Mouse (Mus musculus): ENCODE measurements around the gene Vsig10l. TPM values are rescaled to one million over a fixed set of nuclear protein-coding genes. Genes with fewer than 3 reads are reported as not detected.

The Vsig10l gene
- total RNA-seq (2021): 1 to 10 TPM; 2.6 to 2.7 TPM
- long read RNA-seq, partial matches to known transcripts: 1 of 5 reads
- long read RNA-seq, other reads (novel, unspliced or antisense): 4 of 5 reads

DNA sequence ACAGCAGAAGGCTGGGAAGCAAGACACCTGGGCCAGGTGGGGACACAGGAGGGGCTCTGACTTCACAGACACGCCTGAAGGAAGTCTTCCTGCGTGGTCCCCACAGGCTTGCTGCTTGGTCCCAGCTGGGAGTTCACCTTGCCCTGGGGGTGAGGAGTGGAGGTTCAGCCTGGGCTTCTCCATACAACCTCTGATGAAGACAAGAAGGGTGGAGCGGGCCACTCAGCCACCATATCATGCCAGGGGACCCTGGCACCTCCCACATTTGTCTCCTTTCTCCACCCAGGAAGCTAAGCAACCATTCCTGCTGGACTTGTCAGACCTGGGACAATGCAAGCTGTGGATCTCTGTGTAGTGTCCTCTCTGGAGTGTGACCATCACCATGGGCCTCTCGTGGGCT, at the start of gene Vsig10l:
Gene Vsig10l, plus strand, starts transcription at position 301 of the 400 bp plus-strand sequence.
- no peak for DNase-seq (ENCODE audit: low spot score in 2 of 2)

DNA sequence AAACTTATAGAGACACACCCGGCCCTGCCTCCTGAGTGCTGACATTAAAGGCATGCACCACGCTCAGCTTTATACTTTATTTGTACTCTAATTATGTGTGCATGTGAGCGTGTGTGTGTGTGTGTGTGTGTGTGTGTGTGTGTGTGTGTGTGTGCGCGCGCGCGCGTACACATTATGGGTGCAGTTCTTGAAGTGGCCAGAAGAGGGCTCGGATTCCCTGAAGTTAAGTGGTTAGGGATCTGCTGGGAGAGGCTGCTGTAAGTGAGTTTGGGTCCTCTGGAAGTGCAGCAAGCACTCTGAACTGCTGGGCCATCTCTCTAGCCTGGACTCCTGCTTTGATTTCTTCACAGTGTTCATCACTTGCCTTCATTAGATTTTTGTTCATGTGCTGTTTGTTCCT, 45.7 kb upstream of the Vsig10l start:
- DNase-seq (ENCODE audit: low spot score in 2 of 2): no peak

DNA sequence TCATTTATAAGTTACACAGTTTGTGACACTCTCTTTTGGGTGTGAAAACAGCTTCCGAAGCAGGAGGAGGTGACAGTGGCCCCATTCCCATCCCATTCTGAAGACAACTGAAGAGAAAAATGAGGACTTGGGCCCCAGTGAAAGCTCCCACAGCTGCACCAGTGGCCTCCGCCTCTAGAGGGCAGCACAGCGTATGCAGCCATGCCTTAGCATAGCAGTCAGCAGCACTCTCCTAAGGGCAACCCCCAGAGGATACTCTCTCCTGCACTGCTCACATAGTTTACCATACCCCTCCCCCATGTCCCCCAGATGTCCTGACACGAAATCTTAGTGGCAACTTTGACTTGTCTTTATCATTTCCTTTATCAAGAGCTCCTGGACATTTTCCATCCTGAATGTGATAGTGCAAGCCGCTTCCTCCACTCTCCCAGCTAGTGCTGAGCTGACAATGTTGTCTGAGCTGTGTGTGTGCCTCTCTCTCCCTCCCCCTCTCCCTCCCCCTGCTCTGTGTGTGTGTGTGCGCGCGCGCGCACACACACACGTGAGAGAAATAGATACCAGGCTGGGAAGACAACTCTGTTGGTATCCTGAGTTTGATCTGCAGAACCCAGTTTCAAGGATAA, 39.8 kb upstream of the Vsig10l start:
- DNase-seq (ENCODE audit: low spot score in 2 of 2): peak; percentile 76 to 90

- DNase-seq (ENCODE audit: low spot score in 2 of 2): no peak
Measured at GRCm38 (mm10) chr7:43423991-43424625, 38.8 kb upstream of the Vsig10l start.

DNA sequence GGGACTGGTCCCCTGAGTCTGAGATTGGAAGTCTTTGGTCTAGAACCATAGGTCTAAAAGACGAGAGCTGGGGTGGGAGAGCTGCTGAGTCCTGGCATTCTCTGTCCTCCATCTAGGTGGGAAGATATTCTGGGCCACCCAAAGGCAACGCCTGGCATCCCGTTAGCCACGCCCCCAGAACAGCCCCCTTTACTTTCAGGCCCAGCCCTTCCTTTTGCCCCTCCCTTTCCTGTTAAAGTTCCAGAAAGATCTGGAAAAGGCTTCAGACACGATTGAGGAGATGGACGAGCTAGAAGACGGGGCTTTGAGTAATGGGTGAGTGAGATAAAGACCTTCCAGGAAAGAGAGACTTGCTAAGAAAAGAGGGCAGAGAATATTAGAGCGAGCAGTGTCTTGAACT, 35.5 kb upstream of the Vsig10l start, which contains the start of gene Lim2:
Gene Lim2, plus strand, starts transcription at position 265 of the 400 bp plus-strand sequence.
- no peak for DNase-seq (ENCODE audit: low spot score in 2 of 2)

GRCm38 (mm10) chr7:43429500-43429899, 33.5 kb upstream of the Vsig10l start:
- DNase-seq (ENCODE audit: low spot score in 2 of 2): no peak

- no peak for DNase-seq (ENCODE audit: low spot score in 2 of 2)
Measured at GRCm38 (mm10) chr7:43432891-43433290, 30.1 kb upstream of the Vsig10l start.

- DNase-seq (ENCODE audit: low spot score in 2 of 2): no peak
Measured at GRCm38 (mm10) chr7:43434676-43435075, 28.3 kb upstream of the Vsig10l start.

DNA sequence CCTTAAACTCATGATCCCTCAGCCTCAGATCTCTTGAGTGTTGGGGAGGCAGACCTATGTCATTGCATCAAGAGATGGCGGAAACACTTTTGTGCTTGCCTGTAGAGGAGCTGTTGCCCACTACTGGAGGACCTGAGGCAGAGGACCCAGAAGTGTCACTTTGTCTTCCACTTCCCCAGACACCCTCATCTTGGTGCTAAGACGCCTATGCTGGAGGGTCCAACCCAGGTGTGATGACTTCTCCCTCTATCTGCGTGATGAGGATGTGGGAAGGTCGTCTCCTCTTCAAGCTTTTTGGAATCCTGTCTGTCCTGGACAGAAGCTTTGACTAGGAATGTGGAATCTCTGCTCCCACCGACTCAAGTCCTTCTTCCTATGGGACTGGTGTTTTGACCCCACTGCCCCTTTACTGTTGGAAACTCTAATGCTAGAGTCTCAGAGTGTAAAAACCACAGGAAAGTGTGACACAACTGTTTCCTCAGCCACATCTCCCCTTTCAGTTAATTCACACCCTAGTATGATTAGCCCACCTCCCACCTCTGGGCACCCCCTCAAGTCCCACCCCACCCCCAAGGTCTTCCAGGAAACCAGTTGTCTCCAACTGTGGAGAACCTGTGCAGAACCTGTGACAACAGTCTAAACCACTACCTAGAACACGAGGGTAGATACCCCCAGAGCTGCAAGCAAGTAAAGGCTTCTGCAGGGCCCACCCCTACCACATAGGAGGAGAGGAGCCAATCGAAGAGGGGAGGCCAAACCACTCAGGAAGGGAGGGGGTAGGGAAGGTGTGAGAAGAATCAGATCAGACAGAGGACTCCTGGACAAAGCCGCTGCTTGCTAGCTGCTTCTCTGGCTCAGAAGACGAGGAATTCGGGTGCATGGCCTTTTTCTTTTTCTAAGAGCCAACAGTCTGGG, 26.4 kb upstream of the Vsig10l start, which contains the start of gene Nkg7:
Gene Nkg7, plus strand, starts transcription at position 733 of the 915 bp plus-strand sequence.
- DNase-seq (ENCODE audit: low spot score in 2 of 2): no peak

DNA sequence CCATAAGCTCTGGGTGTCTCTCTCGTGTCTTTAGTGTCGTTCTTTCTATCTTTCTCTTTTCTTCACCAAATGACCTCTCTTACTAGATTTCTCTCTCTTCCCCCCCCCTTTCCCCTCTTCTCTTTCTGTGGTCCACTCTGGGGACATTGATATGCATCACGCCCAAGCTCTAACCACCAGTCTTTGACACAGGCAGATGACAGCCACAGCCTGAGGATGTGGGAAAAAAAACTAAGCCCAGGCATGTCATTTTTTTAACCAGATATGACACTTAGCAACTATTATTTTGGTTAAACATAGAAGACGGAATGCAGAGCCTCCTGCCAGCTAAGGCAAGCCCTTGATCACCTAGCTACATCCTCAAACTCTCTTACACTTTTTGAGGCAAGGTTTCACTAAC, 24.3 kb upstream of the Vsig10l start:
- no peak for DNase-seq (ENCODE audit: low spot score in 2 of 2)

DNA sequence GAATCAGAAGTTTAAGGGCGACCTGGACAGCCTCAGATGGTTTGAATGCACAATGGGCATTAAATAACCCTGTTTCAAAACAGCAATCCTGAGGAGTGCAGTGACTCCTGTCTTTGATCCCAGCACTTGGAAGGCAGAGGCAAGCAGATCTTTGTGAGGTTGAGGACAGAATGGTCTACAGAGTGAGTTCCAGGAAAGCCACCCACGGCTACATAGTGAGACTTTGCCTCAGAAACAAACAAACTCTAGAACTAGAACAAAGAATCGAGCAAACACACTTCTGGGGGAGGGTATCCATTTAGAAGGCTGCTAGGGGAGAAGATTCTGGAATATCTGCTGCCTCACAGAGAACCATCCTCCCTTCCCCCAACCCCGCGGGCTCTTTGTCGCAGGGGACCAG, 22.5 kb upstream of the Vsig10l start, which contains the start of gene Cldnd2:
Gene Cldnd2, plus strand, starts transcription at position 301 of the 400 bp plus-strand sequence.
- no peak for DNase-seq (ENCODE audit: low spot score in 2 of 2)

GRCm38 (mm10) chr7:43441071-43441470, 21.9 kb upstream of the Vsig10l start:
- DNase-seq (ENCODE audit: low spot score in 2 of 2): no peak

GRCm38 (mm10) chr7:43442684-43443083, 20.3 kb upstream of the Vsig10l start:
- DNase-seq (ENCODE audit: low spot score in 2 of 2): no peak

- DNase-seq (ENCODE audit: low spot score in 2 of 2): peak; percentile 66 to 79
Measured at GRCm38 (mm10) chr7:43443126-43443916, 19.6 kb upstream of the Vsig10l start.

GRCm38 (mm10) chr7:43443917-43444293, 19.0 kb upstream of the Vsig10l start, which contains the start of the genes Etfb and Gm45233:
Etfb (plus strand) TSS chr7:43444083.
Gm45233 (plus strand) TSS chr7:43444128.
- DNase-seq (ENCODE audit: low spot score in 2 of 2): peak; percentile 93 to 96

DNA sequence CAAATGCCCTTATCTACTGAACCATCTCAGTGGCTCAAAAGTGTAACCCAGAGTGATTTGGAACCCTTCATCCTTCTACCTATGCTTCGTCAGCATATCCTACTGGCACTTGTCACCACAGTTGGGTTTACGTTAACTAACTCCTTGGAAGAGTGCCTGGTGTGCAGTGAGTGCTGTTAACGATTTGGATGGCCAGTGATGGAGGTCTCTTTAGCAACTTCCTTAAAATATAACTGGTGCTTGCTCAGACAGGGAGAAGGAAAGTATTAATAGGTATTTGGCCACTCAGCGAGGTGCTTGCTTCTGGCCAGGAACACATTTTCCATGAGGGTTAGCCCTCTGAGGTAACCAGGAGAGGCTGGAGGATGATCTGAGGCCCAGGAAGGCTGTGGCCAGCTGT, 15.2 kb upstream of the Vsig10l start:
- no peak for DNase-seq (ENCODE audit: low spot score in 2 of 2)

DNA sequence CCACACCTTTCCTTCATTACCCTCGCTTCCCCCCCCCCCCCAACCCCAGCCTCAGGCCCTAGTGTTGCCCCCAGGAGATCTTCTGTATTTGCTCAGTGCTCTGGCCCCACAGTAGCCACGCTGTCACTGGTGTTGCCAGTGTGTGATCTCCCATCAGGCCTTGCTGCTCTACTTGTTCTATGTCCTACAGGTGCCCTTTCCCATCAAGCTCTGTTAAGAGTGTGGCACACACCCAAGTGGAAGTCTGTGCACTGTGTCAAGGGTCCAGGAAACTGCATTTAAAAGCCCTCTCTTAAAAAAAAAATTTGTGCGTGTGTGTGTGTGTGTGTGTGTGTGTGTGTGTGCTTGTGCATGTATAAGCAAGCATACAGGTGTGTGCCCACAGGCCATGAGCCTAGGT, 14.7 kb upstream of the Vsig10l start:
- DNase-seq (ENCODE audit: low spot score in 2 of 2): no peak

DNA sequence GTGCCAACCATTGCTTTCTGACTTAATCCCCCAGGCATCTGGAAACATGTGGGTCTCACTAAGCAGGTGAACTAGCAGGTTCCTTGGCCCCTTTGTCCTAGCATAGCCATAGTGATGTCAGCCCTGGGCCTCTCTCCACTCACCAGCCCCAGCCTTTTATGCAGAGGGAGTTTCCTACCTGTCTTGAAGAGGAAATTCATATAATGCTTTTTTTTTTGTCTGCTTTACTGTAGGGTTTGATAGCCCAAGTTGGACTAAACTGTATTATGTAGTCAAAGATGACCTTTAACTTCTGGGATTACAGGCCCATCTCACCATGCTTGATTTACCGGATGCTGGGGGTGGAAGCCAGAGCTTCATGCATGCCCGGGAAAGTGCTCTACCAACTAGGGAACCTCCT, 13.1 kb upstream of the Vsig10l start:
- DNase-seq (ENCODE audit: low spot score in 2 of 2): no peak

GRCm38 (mm10) chr7:43451726-43452125, 11.2 kb upstream of the Vsig10l start:
- DNase-seq (ENCODE audit: low spot score in 2 of 2): no peak

GRCm38 (mm10) chr7:43452609-43453008, 10.3 kb upstream of the Vsig10l start:
- no peak for DNase-seq (ENCODE audit: low spot score in 2 of 2)

Data from layer of hippocampus, adult 18-20 months (tissue).